Mouse (Mus musculus) neural tube, embryonic 15.5 days (tissue): Measurements from ENCODE around the gene Lce1b. TPM values are rescaled to one million over a fixed set of nuclear protein-coding genes. Genes with fewer than 3 reads are reported as not detected.

Experiments used
- ATAC-seq: fragments of 200-750 bp; cut with Nextera tagmentation; 2 replicates; pipeline ENCODE4 v1.8.0; 2017; ENCODE audit warnings: mild to moderate bottlenecking, moderate TSS enrichment, moderate library complexity; ENCODE audit not compliant: low FRiP score
- H3K27ac ChIP-seq: fragments of 300-500 bp; sonication (generic); replicated peaks from 2 replicates; pipeline ENCODE4 v1.5.1; 2015; ENCODE audit warnings: mild to moderate bottlenecking, inconsistent platforms
- H3K27me3 ChIP-seq: fragments of 300-500 bp; sonication (generic); replicated peaks from 2 replicates; pipeline ENCODE4 v1.6.1; 2015; ENCODE audit warnings: inconsistent platforms
- H3K36me3 ChIP-seq: fragments of 300-500 bp; sonication (generic); 2 replicates; pipeline ENCODE4 v1.6.1; 2015; ENCODE audit warnings: inconsistent platforms
- H3K4me1 ChIP-seq: fragments of 300-500 bp; sonication (generic); 2 replicates; pipeline ENCODE4 v1.6.1; 2015; ENCODE audit warnings: inconsistent platforms
- H3K4me2 ChIP-seq: fragments of 300-500 bp; sonication (generic); 2 replicates; pipeline ENCODE4 v1.6.1; 2015; ENCODE audit warnings: inconsistent platforms, mild to moderate bottlenecking, moderate library complexity
- H3K4me3 ChIP-seq: fragments of 300-500 bp; sonication (generic); replicated peaks from 2 replicates; pipeline ENCODE4 v1.5.1; 2015; ENCODE audit warnings: mild to moderate bottlenecking, inconsistent platforms
- H3K9ac ChIP-seq: fragments of 300-500 bp; sonication (generic); replicated peaks from 2 replicates; pipeline ENCODE4 v1.6.1; 2015; ENCODE audit warnings: mild to moderate bottlenecking, inconsistent platforms
- H3K9me3 ChIP-seq: fragments of 300-500 bp; sonication (generic); replicated peaks from 2 replicates; pipeline ENCODE4 v1.6.1; 2016; ENCODE audit warnings: inconsistent platforms
- WGBS: fragments of 180-500 bp; shearing (Covaris S2); methylation state at CpG from one replicate; pipeline ENCODE4 v1.1.7; 2015; ENCODE audit warnings: mixed read lengths; 5-methylcytosine and 5-hydroxymethylcytosine counted together
- polyA plus RNA-seq: library from polyadenylated mRNA; unstranded; fragments of >200 nt; fragmentation: Nextera tagmentation; extraction: Ambion mirVana; gene quantifications from 2 replicates; pipeline ENCODE4 v1.2.1, GENCODE M21; 2015

Gene Lce1b
- polyA plus RNA-seq, 1 experiment from 2014 or later, result not detected

- no peak for ATAC-seq
- no peak overlapping the region for H3K9ac ChIP-seq
- no peak overlapping the region for H3K4me3 ChIP-seq
- H3K36me3 ChIP-seq, result no peaks in the 10 kb centered on the region
- no peak overlapping the region for H3K27ac ChIP-seq
- 87% methylated on average over 1 of the region's 1 CpGs for WGBS
- H3K4me1 ChIP-seq, result no peaks in the 10 kb centered on the region
- no peaks in the 10 kb centered on the region for H3K9me3 ChIP-seq
- H3K4me2 ChIP-seq, result no peak overlapping the region
- H3K27me3 ChIP-seq, result no peaks in the 10 kb centered on the region
These were observed 46.9 kb downstream of the Lce1b start for GRCm38 (mm10) chr3:92609804-92610203.

GRCm38 (mm10) chr3:92607392-92607791 is 49.3 kb downstream of the Lce1b start, which contains the start of gene 2210017I01Rik:
2210017I01Rik (minus strand) TSS chr3:92607492.
- Histone ChIP-seq H3K36me3 (no peaks in the 10 kb centered on the region), H3K27me3 (no peaks in the 10 kb centered on the region), H3K4me1 (no peaks in the 10 kb centered on the region), H3K9ac (no peak within 1 kb of the TSS), H3K4me3 (no peak within 1 kb of the TSS), H3K9me3 (no peaks in the 10 kb centered on the region), H3K27ac (no peak within 1 kb of the TSS), H3K4me2 (no peak within 1 kb of the TSS)
- ATAC-seq, result no peak

Other genes starting within 250 kb of the Lce1b start
- gene Sprr2i, start 248.9 kb downstream of the Lce1b start, polyA plus RNA-seq, result not detected in 2 replicates
- gene Sprr2j-ps, start 238.8 kb downstream of the Lce1b start, polyA plus RNA-seq, result not detected in 2 replicates
- 8.1 and 9.3 TPM in 2 replicates for gene Gm9774, start 227.5 kb downstream of the Lce1b start, polyA plus RNA-seq
- not detected in 2 replicates for gene Sprr2k, start 224.3 kb downstream of the Lce1b start, polyA plus RNA-seq
- gene Sprr1b, start 218.1 kb downstream of the Lce1b start, polyA plus RNA-seq, result not detected in 2 replicates
- gene Sprr3, start 198.2 kb downstream of the Lce1b start, polyA plus RNA-seq, result 0.14 TPM in 1 of 2 replicates, not detected in the other
- gene Sprr1a, start 171.0 kb downstream of the Lce1b start, polyA plus RNA-seq, result 0.52 and 1.6 TPM in 2 replicates
- not detected in 2 replicates for gene Sprr4, start 156.4 kb downstream of the Lce1b start, polyA plus RNA-seq
- gene 2310046K23Rik, start 122.4 kb downstream of the Lce1b start, polyA plus RNA-seq, result not detected in 2 replicates
- gene Ivl, start 83.2 kb downstream of the Lce1b start, polyA plus RNA-seq, result not detected in 2 replicates
- gene Smcp, start 67.9 kb downstream of the Lce1b start, polyA plus RNA-seq, result not detected in 2 replicates
- not detected in 2 replicates for gene 2210017I01Rik, start 49.4 kb downstream of the Lce1b start, polyA plus RNA-seq
- gene Lce6a, start 35.3 kb downstream of the Lce1b start, polyA plus RNA-seq, result not detected in 2 replicates
- not detected in 2 replicates for gene Lce1a1, start 8.6 kb downstream of the Lce1b start, polyA plus RNA-seq
- gene Lce1a2, start 13.4 kb upstream of the Lce1b start, polyA plus RNA-seq, result not detected in 2 replicates
- not detected in 2 replicates for gene Lce1c, start 22.3 kb upstream of the Lce1b start, polyA plus RNA-seq
- not detected in 2 replicates for gene Lce1d, start 30.3 kb upstream of the Lce1b start, polyA plus RNA-seq
- not detected in 2 replicates for gene Lce1e, start 52.1 kb upstream of the Lce1b start, polyA plus RNA-seq
- not detected in 2 replicates for gene Lce1f, start 63.4 kb upstream of the Lce1b start, polyA plus RNA-seq
- gene Gm38119, start 82.2 kb upstream of the Lce1b start, polyA plus RNA-seq, result not detected in 2 replicates
- gene Lce1g, start 95.4 kb upstream of the Lce1b start, polyA plus RNA-seq, result not detected in 2 replicates
- gene Lce1h, start 108.1 kb upstream of the Lce1b start, polyA plus RNA-seq, result not detected in 2 replicates
- not detected in 2 replicates for gene Lce1i, start 122.0 kb upstream of the Lce1b start, polyA plus RNA-seq
- gene Lce1j, start 133.6 kb upstream of the Lce1b start, polyA plus RNA-seq, result not detected in 2 replicates
- not detected in 2 replicates for gene Lce1k, start 151.0 kb upstream of the Lce1b start, polyA plus RNA-seq
- not detected in 2 replicates for gene Kprp, start 170.3 kb upstream of the Lce1b start, polyA plus RNA-seq
- gene Lce1l, start 194.4 kb upstream of the Lce1b start, polyA plus RNA-seq, result not detected in 2 replicates
- not detected in 2 replicates for gene 2310050C09Rik, start 213.3 kb upstream of the Lce1b start, polyA plus RNA-seq